Mouse (Mus musculus): ENCODE results near the gene Ppp1r32.

Gene Ppp1r32

GRCm38 (mm10) chr19:10482703-10483102 lies at the start of gene Ppp1r32:
Gene Ppp1r32 (minus strand): TSS chr19:10482928.
- DNase-seq (ENCODE audit: low spot score in 2 of 2): no peak

- no peak for DNase-seq (ENCODE audit: low spot score in 2 of 2)
Observed at GRCm38 (mm10) chr19:10530082-10530481, 47.4 kb upstream of the Ppp1r32 start.

GRCm38 (mm10) chr19:10525910-10526309 lies 43.2 kb upstream of the Ppp1r32 start, which contains the start of gene Sdhaf2:
Gene Sdhaf2 (minus strand): TSS chr19:10526142.
- DNase-seq (ENCODE audit: low spot score in 2 of 2): peak in 1 of 2 experiments; percentile 17

- peak; percentile 82 to 87 for DNase-seq (ENCODE audit: low spot score in 2 of 2)
Observed at GRCm38 (mm10) chr19:10525106-10525901, 42.6 kb upstream of the Ppp1r32 start, which contains the start of gene Cpsf7. Gene Cpsf7 (plus strand): TSS chr19:10525266.

- no peak for DNase-seq (ENCODE audit: low spot score in 2 of 2)
Observed at GRCm38 (mm10) chr19:10524784-10525105, 42.0 kb upstream of the Ppp1r32 start.

- no peak for DNase-seq (ENCODE audit: low spot score in 2 of 2)
Observed at GRCm38 (mm10) chr19:10523483-10524080, 40.9 kb upstream of the Ppp1r32 start.

- no peak for DNase-seq (ENCODE audit: low spot score in 2 of 2)
Observed at GRCm38 (mm10) chr19:10521926-10522325, 39.2 kb upstream of the Ppp1r32 start.

- no peak for DNase-seq (ENCODE audit: low spot score in 2 of 2)
Observed at GRCm38 (mm10) chr19:10520355-10520754, 37.6 kb upstream of the Ppp1r32 start.

GRCm38 (mm10) chr19:10510759-10511330 lies 28.1 kb upstream of the Ppp1r32 start:
- DNase-seq (ENCODE audit: low spot score in 2 of 2): no peak

- no peak for DNase-seq (ENCODE audit: low spot score in 2 of 2)
Observed at GRCm38 (mm10) chr19:10502571-10502970, 19.8 kb upstream of the Ppp1r32 start.

- no peak for DNase-seq (ENCODE audit: low spot score in 2 of 2)
Observed at GRCm38 (mm10) chr19:10500581-10500980, 17.9 kb upstream of the Ppp1r32 start.

GRCm38 (mm10) chr19:10497512-10498160 lies 14.9 kb upstream of the Ppp1r32 start:
- DNase-seq (ENCODE audit: low spot score in 2 of 2): no peak

- DNase-seq (ENCODE audit: low spot score in 2 of 2): no peak
Observed at GRCm38 (mm10) chr19:10496976-10497375, 14.2 kb upstream of the Ppp1r32 start.

GRCm38 (mm10) chr19:10495670-10496069 lies 12.9 kb upstream of the Ppp1r32 start:
- no peak for DNase-seq (ENCODE audit: low spot score in 2 of 2)

GRCm38 (mm10) chr19:10486264-10486738 lies 3.6 kb upstream of the Ppp1r32 start:
- DNase-seq (ENCODE audit: low spot score in 2 of 2): peak in 1 of 2 experiments; percentile 54

GRCm38 (mm10) chr19:10479541-10479940 lies 3.2 kb downstream of the Ppp1r32 start:
- no peak for DNase-seq (ENCODE audit: low spot score in 2 of 2)

- DNase-seq (ENCODE audit: low spot score in 2 of 2): no peak
Observed at GRCm38 (mm10) chr19:10473779-10474178, 8.9 kb downstream of the Ppp1r32 start.

GRCm38 (mm10) chr19:10472958-10473357 lies 9.8 kb downstream of the Ppp1r32 start:
- no peak for DNase-seq (ENCODE audit: low spot score in 2 of 2)

- DNase-seq (ENCODE audit: low spot score in 2 of 2): no peak
Observed at GRCm38 (mm10) chr19:10469171-10469658, 13.5 kb downstream of the Ppp1r32 start.

GRCm38 (mm10) chr19:10464427-10464826 lies 18.3 kb downstream of the Ppp1r32 start:
- no peak for DNase-seq (ENCODE audit: low spot score in 2 of 2)

GRCm38 (mm10) chr19:10461584-10461983 lies 21.1 kb downstream of the Ppp1r32 start:
- DNase-seq (ENCODE audit: low spot score in 2 of 2): no peak

- DNase-seq (ENCODE audit: low spot score in 2 of 2): no peak
Observed at GRCm38 (mm10) chr19:10459907-10460306, 22.8 kb downstream of the Ppp1r32 start.
